Mouse (Mus musculus) liver, embryonic 15.5 days (tissue): ENCODE results near the gene Rpf1. TPM values are rescaled to one million over a fixed set of nuclear protein-coding genes. Genes with fewer than 3 reads are reported as not detected.
A peak's percentile ranks its signal among the peaks of the same experiment; 100 is the strongest.

ENCODE experiments used
- ATAC-seq: fragments of 200-750 bp; cut with Nextera tagmentation; 2 replicates; pipeline ENCODE4 v1.8.0; 2017; ENCODE audit warnings: moderate number of reproducible peaks, mild to moderate bottlenecking, moderate library complexity; ENCODE audit not compliant: insufficient read depth
- H3K27ac ChIP-seq: fragments of 300-500 bp; sonication (generic); replicated peaks from 2 replicates; pipeline ENCODE4 v1.5.1; 2015; ENCODE audit warnings: mild to moderate bottlenecking, inconsistent platforms
- H3K27me3 ChIP-seq: fragments of 300-500 bp; sonication (generic); 2 replicates; pipeline ENCODE4 v1.6.1; 2015; ENCODE audit warnings: mild to moderate bottlenecking, inconsistent platforms
- H3K36me3 ChIP-seq: fragments of 300-500 bp; sonication (generic); replicated peaks from 2 replicates; pipeline ENCODE4 v1.6.1; 2015; ENCODE audit warnings: moderate library complexity, mild to moderate bottlenecking, inconsistent platforms
- H3K4me1 ChIP-seq: fragments of 300-500 bp; sonication (generic); replicated peaks from 2 replicates; pipeline ENCODE4 v1.6.1; 2015; ENCODE audit warnings: inconsistent platforms
- H3K4me2 ChIP-seq: fragments of 300-500 bp; sonication (generic); 2 replicates; pipeline ENCODE4 v1.6.1; 2015; ENCODE audit warnings: moderate library complexity, mild to moderate bottlenecking, inconsistent platforms
- H3K4me3 ChIP-seq: fragments of 300-500 bp; sonication (generic); replicated peaks from 2 replicates; pipeline ENCODE4 v1.5.1; 2015; ENCODE audit warnings: mild to moderate bottlenecking, inconsistent platforms
- H3K9ac ChIP-seq: fragments of 300-500 bp; sonication (generic); 2 replicates; pipeline ENCODE4 v1.6.1; 2015; ENCODE audit warnings: moderate library complexity, mild to moderate bottlenecking, inconsistent platforms
- H3K9me3 ChIP-seq: fragments of 300-500 bp; sonication (generic); replicated peaks from 2 replicates; pipeline ENCODE4 v1.6.1; 2016; ENCODE audit warnings: inconsistent platforms
- WGBS: fragments of 180-500 bp; shearing (Covaris S2); methylation state at CpG from one replicate; pipeline ENCODE4 v1.1.7; 2015; ENCODE audit warnings: mixed read lengths; ENCODE audit not compliant: insufficient replicate concordance; 5-methylcytosine and 5-hydroxymethylcytosine counted together
- polyA plus RNA-seq: library from polyadenylated mRNA; unstranded; fragments of >200 nt; fragmentation: Nextera tagmentation; extraction: Ambion mirVana; gene quantifications from 2 replicates; pipeline ENCODE4 v1.2.1, GENCODE M21; 2015

Rpf1 gene
- polyA plus RNA-seq, 1 experiment from 2014 or later, result 25.7 TPM

- peak overlapping the region; percentile 81 for H3K4me2 ChIP-seq
These were observed 21.0 kb downstream of the Rpf1 start for GRCm38 (mm10) chr3:146500003-146500809.

DNA sequence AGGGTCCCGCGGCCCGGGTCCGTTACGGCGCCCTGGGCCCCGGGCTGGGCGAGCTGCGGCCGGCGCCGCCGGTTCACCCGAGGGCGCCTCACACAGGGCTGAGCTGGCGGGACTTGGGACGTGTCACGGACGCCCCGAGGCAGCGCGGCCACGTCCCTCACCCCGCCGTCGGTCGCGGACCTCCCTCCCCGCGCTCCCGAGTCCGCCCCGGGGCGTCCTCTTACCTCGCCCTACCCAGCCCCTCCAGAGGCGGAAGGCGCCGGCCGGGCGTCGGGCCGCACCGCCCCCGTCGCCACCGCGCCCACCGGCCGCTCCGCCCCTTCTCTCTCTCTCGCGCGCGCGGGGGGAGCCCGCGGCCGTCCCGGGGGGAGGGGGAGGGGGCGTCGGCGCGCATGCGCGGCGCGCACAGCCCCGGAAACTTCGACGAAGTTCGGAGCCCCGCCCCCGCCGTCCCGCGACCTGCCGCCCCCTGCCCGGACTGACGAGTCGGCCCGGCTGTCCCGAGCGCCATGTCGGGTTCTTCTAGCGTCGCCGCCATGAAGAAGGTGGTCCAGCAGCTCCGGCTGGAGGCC lies 21.7 kb downstream of the Rpf1 start, which contains the start of the genes Spata1 and Gng5:
Gene Spata1 (minus strand): TSS at position 323 of the 572 bp plus-strand sequence.
Gene Gng5 (plus strand): TSS at position 377 of the 572 bp plus-strand sequence.
- peaks cover 19% of the 10 kb centered on the region for H3K36me3 ChIP-seq
- ATAC-seq, result peak; percentile 97
- WGBS, result under 1% methylated on average over 67 of the region's 88 CpGs

More at GRCm38 (mm10) chr3:146500003-146500809, 21.0 kb downstream of the Rpf1 start:
- Histone ChIP-seq H3K9ac (peak overlapping the region; percentile 93), H3K4me1 (peaks cover 35% of the 10 kb centered on the region), H3K27ac (peak overlapping the region; percentile 97), H3K4me3 (peak overlapping the region; percentile 89), H3K9me3 (no peaks in the 10 kb centered on the region), H3K36me3 (peaks cover 23% of the 10 kb centered on the region), H3K27me3 (no peaks in the 10 kb centered on the region)
- ATAC-seq, result peak; percentile 60
- WGBS, result under 1% methylated on average over 57 of the region's 57 CpGs

DNA sequence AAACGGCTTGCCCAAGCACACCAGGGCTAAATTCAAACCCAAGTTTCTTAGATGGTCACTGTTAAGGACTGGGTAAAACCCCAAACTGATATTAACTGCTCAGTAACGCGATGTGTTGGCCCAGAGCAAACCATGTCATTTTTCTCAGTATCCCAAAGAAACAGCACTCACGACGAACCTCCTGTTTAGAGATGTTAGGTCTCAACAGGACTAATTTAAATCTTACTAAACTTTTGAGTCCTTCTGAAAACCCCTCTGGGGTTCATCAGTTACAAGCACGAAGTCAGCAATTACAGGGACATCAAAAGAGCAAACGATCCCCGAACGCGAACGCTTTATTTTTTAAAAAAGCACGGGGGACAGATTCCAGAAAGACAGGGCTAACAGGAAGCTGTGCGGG lies 22.2 kb downstream of the Rpf1 start:
- Histone ChIP-seq H3K4me1 (peaks cover 35% of the 10 kb centered on the region), H3K9me3 (no peaks in the 10 kb centered on the region), H3K9ac (peak overlapping the region; percentile 93), H3K4me3 (peak overlapping the region; percentile 89), H3K36me3 (peaks cover 14% of the 10 kb centered on the region), H3K27me3 (no peaks in the 10 kb centered on the region), H3K27ac (peak overlapping the region; percentile 97), H3K4me2 (peak overlapping the region; percentile 81)
- ATAC-seq, result no peak
- under 1% methylated on average over 13 of the region's 13 CpGs for WGBS

More for the DNA sequence above, 21.7 kb downstream of the Rpf1 start, which contains the start of the genes Spata1 and Gng5:
- Histone ChIP-seq H3K4me3 (peak within 1 kb of the TSS; percentile 89), H3K27ac (peak within 1 kb of the TSS; percentile 97), H3K9ac (peak within 1 kb of the TSS; percentile 93), H3K27me3 (no peaks in the 10 kb centered on the region), H3K4me1 (peaks cover 35% of the 10 kb centered on the region), H3K9me3 (no peaks in the 10 kb centered on the region), H3K4me2 (peak within 1 kb of the TSS; percentile 81)

DNA sequence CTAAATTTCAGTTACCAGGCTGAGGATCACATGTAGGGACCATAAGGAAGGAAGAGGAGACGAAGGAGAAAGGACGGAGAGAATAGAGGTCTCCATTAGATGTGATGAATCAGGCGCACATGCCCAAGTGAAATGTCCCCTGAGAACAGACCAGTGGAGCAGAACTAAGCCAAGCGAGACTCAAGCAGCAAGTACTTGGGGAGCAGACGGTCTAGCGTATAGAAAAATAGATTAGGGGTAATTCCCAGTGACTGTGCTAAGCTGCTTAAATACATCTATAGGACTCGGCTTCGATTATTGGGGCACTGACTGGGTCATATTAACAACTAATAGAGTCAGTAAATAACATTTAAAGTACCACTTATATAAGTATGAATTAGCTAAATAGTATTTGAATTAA lies 26.3 kb downstream of the Rpf1 start:
- Histone ChIP-seq H3K9me3 (no peaks in the 10 kb centered on the region), H3K36me3 (no peaks in the 10 kb centered on the region), H3K4me1 (peaks cover 5% of the 10 kb centered on the region; the same call in 1 of the 2 replicates), H3K27me3 (no peaks in the 10 kb centered on the region), H3K4me3 (no peak overlapping the region), H3K4me2 (no peak overlapping the region), H3K9ac (no peak overlapping the region), H3K27ac (no peak overlapping the region)
- no peak for ATAC-seq
- 77% methylated on average over 8 of the region's 8 CpGs for WGBS

DNA sequence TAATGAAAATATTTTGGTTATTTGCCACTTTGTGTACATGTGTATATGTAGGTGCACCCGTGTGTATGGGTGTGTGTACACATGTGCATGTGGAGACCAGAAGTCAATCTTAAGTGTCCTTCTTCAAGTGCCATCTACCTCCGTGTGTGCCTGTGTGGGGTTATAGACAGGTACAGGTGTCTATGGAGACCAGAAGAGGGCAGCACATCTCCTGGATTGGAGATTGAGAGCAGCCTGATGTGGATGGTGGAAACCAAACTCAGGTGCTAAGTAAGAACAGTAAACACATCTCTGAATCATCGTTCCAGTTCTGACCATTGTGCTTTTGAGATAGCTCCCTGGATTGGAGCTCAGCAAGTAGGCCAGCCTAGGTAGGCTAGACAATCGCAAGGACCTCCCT lies 34.8 kb downstream of the Rpf1 start:
- H3K27me3 ChIP-seq, result no peaks in the 10 kb centered on the region
- H3K27ac ChIP-seq, result no peak overlapping the region
- ATAC-seq, result no peak
- no peaks in the 10 kb centered on the region for H3K4me1 ChIP-seq
- no peak overlapping the region for H3K4me3 ChIP-seq
- no peaks in the 10 kb centered on the region for H3K36me3 ChIP-seq
- 69% methylated on average over 4 of the region's 4 CpGs for WGBS
- no peak overlapping the region for H3K4me2 ChIP-seq
- no peak overlapping the region for H3K9ac ChIP-seq
- H3K9me3 ChIP-seq, result no peaks in the 10 kb centered on the region

DNA sequence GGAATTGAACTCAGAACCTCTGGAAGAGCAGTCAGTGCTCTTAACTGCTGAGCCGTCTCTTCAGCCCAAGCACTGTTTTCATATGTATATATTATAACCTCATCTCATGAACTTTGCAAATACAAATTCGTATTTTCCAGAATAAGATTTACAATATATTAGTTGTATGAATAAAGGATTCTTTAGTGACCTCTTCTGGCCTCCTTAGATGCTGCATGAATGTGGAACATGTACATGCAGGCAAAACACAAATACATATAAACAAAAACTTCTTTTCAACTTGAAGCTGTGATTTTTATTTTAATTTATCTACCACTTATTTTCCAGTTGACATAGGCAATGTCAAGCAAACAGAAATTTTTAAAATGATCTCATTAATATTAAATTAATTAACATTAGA lies 39.2 kb downstream of the Rpf1 start:
- H3K4me2 ChIP-seq, result no peak overlapping the region
- H3K9ac ChIP-seq, result no peak overlapping the region
- H3K4me1 ChIP-seq, result no peaks in the 10 kb centered on the region
- no peaks in the 10 kb centered on the region for H3K9me3 ChIP-seq
- no peak for ATAC-seq
- 60% methylated on average over 2 of the region's 2 CpGs for WGBS
- H3K27me3 ChIP-seq, result no peaks in the 10 kb centered on the region
- no peak overlapping the region for H3K4me3 ChIP-seq
- no peaks in the 10 kb centered on the region for H3K36me3 ChIP-seq
- no peak overlapping the region for H3K27ac ChIP-seq

- no peak for ATAC-seq
- no peaks in the 10 kb centered on the region for H3K27me3 ChIP-seq
- no peak overlapping the region for H3K4me2 ChIP-seq
- H3K4me1 ChIP-seq, result no peaks in the 10 kb centered on the region
- H3K27ac ChIP-seq, result no peak overlapping the region
- H3K9ac ChIP-seq, result no peak overlapping the region
- H3K36me3 ChIP-seq, result no peaks in the 10 kb centered on the region
- WGBS, result 81% methylated on average over 3 of the region's 3 CpGs
- H3K4me3 ChIP-seq, result no peak overlapping the region
- no peaks in the 10 kb centered on the region for H3K9me3 ChIP-seq
These were observed 46.8 kb downstream of the Rpf1 start for GRCm38 (mm10) chr3:146474428-146474827.

DNA sequence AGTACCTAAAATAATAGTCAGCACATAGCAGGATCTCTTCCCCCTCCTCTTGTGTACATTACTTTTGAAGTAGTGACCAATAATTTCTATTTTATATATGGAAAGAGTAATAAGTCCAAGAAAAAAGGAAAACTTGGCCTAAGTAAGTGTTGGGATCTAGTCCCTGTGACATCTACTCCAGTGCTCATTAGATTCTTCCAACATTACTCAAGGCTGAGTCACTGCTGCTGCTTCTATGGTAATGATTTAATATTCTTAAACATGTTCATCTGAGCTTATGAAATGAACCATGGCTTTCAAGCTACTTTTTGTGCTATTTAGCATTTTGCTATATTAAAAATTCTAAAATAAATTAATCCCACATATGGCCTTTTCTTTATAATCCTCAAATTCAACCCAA lies 47.5 kb downstream of the Rpf1 start:
- Histone ChIP-seq H3K9ac (no peak overlapping the region), H3K36me3 (no peaks in the 10 kb centered on the region)

DNA sequence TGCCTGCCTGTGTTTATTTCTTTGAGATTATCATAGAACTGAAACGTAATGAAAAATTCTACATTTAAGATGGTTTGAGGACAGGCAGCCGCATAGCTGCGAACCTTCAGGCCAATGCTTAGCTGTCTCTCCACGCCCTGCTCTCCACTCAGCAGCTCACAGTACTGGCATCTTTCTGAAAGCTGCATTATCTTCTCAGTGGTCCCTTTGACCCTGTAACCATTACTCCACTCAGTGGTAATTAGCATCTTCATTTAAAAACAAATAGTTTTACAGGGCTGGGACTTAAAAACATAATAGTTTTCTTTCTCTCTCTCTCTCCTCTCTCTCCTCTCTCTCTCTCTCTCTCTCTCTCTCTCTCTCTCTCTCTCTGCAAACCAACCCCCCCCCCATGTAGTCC lies 48.6 kb downstream of the Rpf1 start:
- WGBS, result 69% methylated on average over 4 of the region's 4 CpGs
- Histone ChIP-seq H3K36me3 (no peaks in the 10 kb centered on the region), H3K4me2 (no peak overlapping the region), H3K27me3 (no peaks in the 10 kb centered on the region), H3K9ac (no peak overlapping the region), H3K4me3 (no peak overlapping the region), H3K4me1 (no peaks in the 10 kb centered on the region), H3K27ac (no peak overlapping the region), H3K9me3 (no peaks in the 10 kb centered on the region)
- no peak for ATAC-seq

More for the DNA sequence above, 47.5 kb downstream of the Rpf1 start:
- no peak overlapping the region for H3K27ac ChIP-seq
- no peak overlapping the region for H3K4me2 ChIP-seq
- H3K27me3 ChIP-seq, result no peaks in the 10 kb centered on the region
- H3K4me3 ChIP-seq, result no peak overlapping the region
- H3K9me3 ChIP-seq, result no peaks in the 10 kb centered on the region
- no peaks in the 10 kb centered on the region for H3K4me1 ChIP-seq
- ATAC-seq, result no peak

- H3K9ac ChIP-seq, result no peak overlapping the region
- no peak overlapping the region for H3K4me2 ChIP-seq
- H3K4me3 ChIP-seq, result no peak overlapping the region
- no peak overlapping the region for H3K27ac ChIP-seq
- no peaks in the 10 kb centered on the region for H3K9me3 ChIP-seq
- ATAC-seq, result no peak
- peaks cover 4% of the 10 kb centered on the region; the same call in 1 of the 2 replicates for H3K36me3 ChIP-seq
- no peaks in the 10 kb centered on the region for H3K4me1 ChIP-seq
- no peaks in the 10 kb centered on the region for H3K27me3 ChIP-seq
- WGBS, result 55% methylated on average over 2 of the region's 2 CpGs
These were observed 52.0 kb downstream of the Rpf1 start for GRCm38 (mm10) chr3:146469226-146469625.

DNA sequence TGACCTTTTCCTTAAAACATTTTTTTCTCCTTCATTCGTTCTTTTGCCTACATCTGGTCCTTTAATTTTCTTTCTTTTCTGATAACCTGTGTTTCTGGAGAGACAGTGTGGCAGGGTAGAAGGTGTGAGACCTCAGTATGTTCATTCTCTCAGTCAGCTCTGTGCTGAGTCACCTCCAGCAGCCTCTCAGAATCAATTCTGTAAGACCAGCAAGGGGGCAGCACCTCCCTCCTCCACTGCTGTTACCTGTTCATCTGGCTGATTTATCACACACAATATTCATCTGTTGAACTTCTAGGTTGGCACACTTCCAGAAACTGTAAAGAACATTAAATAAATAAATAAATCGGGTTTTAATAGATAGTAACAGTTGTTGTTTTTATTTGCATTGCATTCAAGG lies 58.3 kb downstream of the Rpf1 start:
- H3K27me3 ChIP-seq, result no peaks in the 10 kb centered on the region
- no peak overlapping the region for H3K4me3 ChIP-seq
- no peak overlapping the region for H3K27ac ChIP-seq
- no peak overlapping the region for H3K9ac ChIP-seq
- H3K9me3 ChIP-seq, result no peaks in the 10 kb centered on the region
- no peaks in the 10 kb centered on the region for H3K4me1 ChIP-seq
- 52% methylated on average over 2 of the region's 2 CpGs for WGBS
- H3K4me2 ChIP-seq, result no peak overlapping the region
- peaks cover 5% of the 10 kb centered on the region; the same call in 1 of the 2 replicates for H3K36me3 ChIP-seq
- no peak for ATAC-seq
